Mouse (Mus musculus): ENCODE data around the gene Uba6. TPM values are rescaled to one million over a fixed set of nuclear protein-coding genes. Genes with fewer than 3 reads are reported as not detected.
A peak's percentile ranks its signal among the peaks of the same experiment; 100 is the strongest.

The Uba6 gene
- polyA plus RNA-seq, 1 experiment from 2014 or later: 22.9 TPM

DNA sequence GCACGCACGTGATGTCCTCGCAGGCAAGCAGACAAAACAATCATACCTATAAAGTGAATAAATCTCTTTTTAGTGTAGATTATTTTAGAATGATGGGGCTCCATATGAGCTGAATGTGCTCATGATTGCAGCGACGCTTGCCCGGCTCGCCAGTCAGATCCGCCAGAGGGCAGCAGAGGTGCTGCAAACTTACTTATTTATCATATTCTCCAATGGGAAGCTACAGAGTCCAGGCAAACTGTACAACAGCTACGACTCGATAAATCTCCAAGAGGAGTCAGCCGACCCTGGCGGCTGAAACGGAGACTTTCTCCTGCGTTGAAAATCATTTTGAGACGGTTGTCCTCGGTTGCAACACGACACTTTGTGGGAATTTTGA, 106.1 kb downstream of the Uba6 start:
- Histone ChIP-seq H3K36me3 (ENCODE audit: control insufficient read depth, insufficient read depth, low read length) (no peaks in the 10 kb centered on the region), H3K27me3 (ENCODE audit: control insufficient read depth, insufficient read depth, low read length) (no peaks in the 10 kb centered on the region), H3K4me1 (replicated peaks; ENCODE audit: control insufficient read depth, insufficient read depth, low read length) (no peaks in the 10 kb centered on the region), H3K27ac (ENCODE audit: low read depth, low read length) (no peak overlapping the region), H3K4me2 (replicated peaks; ENCODE audit: low read depth, low read length) (peak overlapping the region; percentile 37), H3K9me3 (ENCODE audit: control insufficient read depth, low read length) (no peaks in the 10 kb centered on the region), H3K9ac (ENCODE audit: low read depth, low read length) (peak overlapping the region; percentile 17; the same call in 1 of the 2 replicates), H3K4me3 (ENCODE audit: low read depth, low read length) (peak overlapping the region; percentile 83)
- DNase-seq (ENCODE audit: low spot score) (peak; percentile 88), ATAC-seq (ENCODE audit: low FRiP score) (peak; percentile 44)
- WGBS: 1% methylated on average over 17 of the region's 17 CpGs

DNA sequence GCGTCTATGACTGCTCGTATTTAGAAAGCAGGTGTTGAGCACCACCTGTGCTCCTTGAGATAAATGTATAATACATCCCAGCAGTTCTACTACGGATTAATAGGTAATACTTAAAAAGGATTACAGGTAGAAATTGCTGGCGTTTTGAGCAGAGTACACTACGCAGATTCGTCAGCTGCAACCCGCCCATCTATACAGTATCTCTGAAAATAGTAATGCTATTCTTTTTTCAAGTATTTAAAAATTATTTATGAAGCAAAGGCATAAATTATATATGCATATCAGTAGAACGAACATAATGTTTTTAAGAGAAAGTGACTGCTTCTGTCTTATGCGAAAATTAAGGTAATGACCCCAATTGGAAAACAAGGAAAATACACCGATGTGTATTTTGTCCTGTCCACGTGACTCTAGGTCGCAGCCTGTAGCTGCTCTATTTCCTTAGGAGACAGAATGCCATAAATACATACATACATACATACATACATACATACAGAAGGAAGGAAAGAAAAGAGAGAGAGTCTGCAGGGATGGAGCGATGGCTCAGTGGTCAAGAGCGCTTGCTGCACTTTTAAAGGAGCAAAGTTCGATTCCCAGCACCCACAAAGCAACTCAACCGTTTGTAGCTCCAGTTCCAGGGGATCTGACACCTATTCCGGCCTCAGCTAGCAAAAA, 106.6 kb downstream of the Uba6 start:
- Histone ChIP-seq H3K9ac (ENCODE audit: low read depth, low read length) (peak overlapping the region; percentile 17; the same call in 1 of the 2 replicates), H3K36me3 (ENCODE audit: control insufficient read depth, insufficient read depth, low read length) (no peaks in the 10 kb centered on the region), H3K4me2 (replicated peaks; ENCODE audit: low read depth, low read length) (peak overlapping the region; percentile 37), H3K4me1 (replicated peaks; ENCODE audit: control insufficient read depth, insufficient read depth, low read length) (no peaks in the 10 kb centered on the region), H3K27ac (ENCODE audit: low read depth, low read length) (no peak overlapping the region), H3K9me3 (ENCODE audit: control insufficient read depth, low read length) (no peaks in the 10 kb centered on the region), H3K4me3 (ENCODE audit: low read depth, low read length) (peak overlapping the region; percentile 83), H3K27me3 (ENCODE audit: control insufficient read depth, insufficient read depth, low read length) (no peaks in the 10 kb centered on the region)
- 1% methylated on average over 17 of the region's 17 CpGs for WGBS
- DNase-seq (ENCODE audit: low spot score) (no peak), ATAC-seq (ENCODE audit: low FRiP score) (peak; percentile 80)

GRCm38 (mm10) chr5:86065101-86065875, 107.3 kb downstream of the Uba6 start, which contains the start of gene Cenpc1:
Cenpc1 (minus strand) TSS chr5:86065583.
- DNase-seq (ENCODE audit: low spot score): peak; percentile 96
- Histone ChIP-seq H3K9me3 (ENCODE audit: control insufficient read depth, low read length) (no peaks in the 10 kb centered on the region), H3K9ac (ENCODE audit: low read depth, low read length) (peak within 1 kb of the TSS; percentile 78), H3K4me2 (replicated peaks; ENCODE audit: low read depth, low read length) (peak within 1 kb of the TSS; percentile 41), H3K27me3 (ENCODE audit: control insufficient read depth, insufficient read depth, low read length) (no peaks in the 10 kb centered on the region), H3K4me3 (ENCODE audit: low read depth, low read length) (peak within 1 kb of the TSS; percentile 83), H3K27ac (ENCODE audit: low read depth, low read length) (peak within 1 kb of the TSS; percentile 82), H3K36me3 (ENCODE audit: control insufficient read depth, insufficient read depth, low read length) (no peaks in the 10 kb centered on the region), H3K4me1 (replicated peaks; ENCODE audit: control insufficient read depth, insufficient read depth, low read length) (no peaks in the 10 kb centered on the region)
- ATAC-seq (ENCODE audit: low FRiP score): peak; percentile 96
- under 1% methylated on average over 60 of the region's 60 CpGs for WGBS

DNA sequence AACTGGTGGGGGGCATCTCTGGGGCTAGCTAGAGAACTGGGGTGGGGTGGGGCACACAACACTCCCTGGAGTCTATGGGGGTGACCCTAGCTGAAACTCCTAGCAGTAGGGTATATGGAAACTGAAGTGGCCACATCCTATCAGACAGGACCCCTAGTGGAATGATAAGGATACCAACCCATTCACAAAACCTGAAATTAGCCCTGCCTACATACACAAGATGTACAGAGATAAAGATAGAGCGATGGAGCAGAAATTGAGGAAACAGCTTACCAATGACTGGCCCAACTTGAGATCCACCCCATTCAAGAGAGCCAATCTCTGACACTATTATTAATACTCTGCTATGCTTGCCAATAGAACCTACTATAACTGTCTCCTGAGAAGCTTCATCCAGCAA, 109.1 kb downstream of the Uba6 start:
- Histone ChIP-seq H3K9ac (ENCODE audit: low read depth, low read length) (no peak overlapping the region), H3K4me2 (replicated peaks; ENCODE audit: low read depth, low read length) (no peak overlapping the region), H3K4me1 (replicated peaks; ENCODE audit: control insufficient read depth, insufficient read depth, low read length) (no peaks in the 10 kb centered on the region), H3K27ac (ENCODE audit: low read depth, low read length) (no peak overlapping the region), H3K36me3 (ENCODE audit: control insufficient read depth, insufficient read depth, low read length) (no peaks in the 10 kb centered on the region), H3K9me3 (ENCODE audit: control insufficient read depth, low read length) (no peaks in the 10 kb centered on the region), H3K4me3 (ENCODE audit: low read depth, low read length) (no peak overlapping the region), H3K27me3 (ENCODE audit: control insufficient read depth, insufficient read depth, low read length) (no peaks in the 10 kb centered on the region)
- no peak for DNase-seq (ENCODE audit: low spot score)
- no peak for ATAC-seq (ENCODE audit: low FRiP score)
- 84% methylated on average over 1 of the region's 1 CpGs for WGBS

Other genes starting within 250 kb of the Uba6 start
- gene Cenpc1, start 107.2 kb downstream of the Uba6 start, polyA plus RNA-seq (2014; fragmentation: Nextera tagmentation; extraction: Ambion mirVana): 50.4 and 52.1 TPM in 2 replicates
- 0.57 and 0.66 TPM in 2 replicates for gene Stap1, start 101.1 kb downstream of the Uba6 start, polyA plus RNA-seq (2014; fragmentation: Nextera tagmentation; extraction: Ambion mirVana)
- gene Gnrhr, start 25.1 kb upstream of the Uba6 start, polyA plus RNA-seq (2014; fragmentation: Nextera tagmentation; extraction: Ambion mirVana): not detected in 2 replicates
- not detected in 2 replicates for gene Tmprss11c, start 116.5 kb upstream of the Uba6 start, polyA plus RNA-seq (2014; fragmentation: Nextera tagmentation; extraction: Ambion mirVana)
- gene Tmprss11d, start 200.6 kb upstream of the Uba6 start, polyA plus RNA-seq (2014; fragmentation: Nextera tagmentation; extraction: Ambion mirVana): 0.08 TPM in 1 of 2 replicates, not detected in the other